Mouse (Mus musculus) limb, embryonic 15.5 days (tissue): ENCODE data around the gene Cog6. TPM values are rescaled to one million over a fixed set of nuclear protein-coding genes. Genes with fewer than 3 reads are reported as not detected.

Experiments
- polyA plus RNA-seq: library from polyadenylated mRNA; unstranded; fragments of >200 nt; fragmentation: Nextera tagmentation; extraction: Ambion mirVana; gene quantifications from 2 replicates; pipeline ENCODE4 v1.2.1, GENCODE M21; 2015

The Cog6 gene
- polyA plus RNA-seq, 1 experiment from 2014 or later, result 49.6 TPM

Other genes with a start within 250 kb of the Cog6 start
- 104 and 109 TPM in 2 replicates for gene Lhfp, start 24.3 kb upstream of the Cog6 start, polyA plus RNA-seq